Mouse (Mus musculus) lung, embryonic 16.5 days (tissue): ENCODE measurements at regions not wholly inside any gene's neighbourhood (a gene's known extent, or its start where the extent isn't known, plus 50 kb on each side); places are given as distances from the start of the nearest gene placed in this dataset.
A peak's percentile ranks its signal among the peaks of the same experiment; 100 is the strongest.

Experiments
- ATAC-seq: fragments of 200-750 bp; cut with Nextera tagmentation; 2 replicates; pipeline ENCODE4 v1.8.0; 2017; ENCODE audit warnings: low read depth, mild to moderate bottlenecking, moderate library complexity
- H3K27ac ChIP-seq: fragments of 300-500 bp; sonication (generic); 2 replicates; pipeline ENCODE4 v1.5.1; 2014; ENCODE audit warnings: mild to moderate bottlenecking, control low read depth, low read length
- H3K27me3 ChIP-seq: fragments of 300-500 bp; sonication (generic); 2 replicates; pipeline ENCODE4 v1.6.1; 2014; ENCODE audit warnings: low read depth, low read length, mixed read lengths; ENCODE audit not compliant: control insufficient read depth, insufficient read depth
- H3K36me3 ChIP-seq: fragments of 300-500 bp; sonication (generic); 2 replicates; pipeline ENCODE4 v1.6.1; 2014; ENCODE audit warnings: low read length; ENCODE audit not compliant: control insufficient read depth, insufficient read depth
- H3K4me1 ChIP-seq: fragments of 300-500 bp; sonication (generic); replicated peaks from 2 replicates; pipeline ENCODE4 v1.6.1; 2014; ENCODE audit warnings: low read length, mixed read lengths; ENCODE audit not compliant: control insufficient read depth, insufficient read depth
- H3K4me2 ChIP-seq: fragments of 300-500 bp; sonication (generic); 2 replicates; pipeline ENCODE4 v1.6.1; 2014; ENCODE audit warnings: low read depth, low read length, control low read depth
- H3K4me3 ChIP-seq: fragments of 300-500 bp; sonication (generic); 2 replicates; pipeline ENCODE4 v1.5.1; 2014; ENCODE audit warnings: mild to moderate bottlenecking, low read length, control low read depth
- H3K9ac ChIP-seq: fragments of 300-500 bp; sonication (generic); 2 replicates; pipeline ENCODE4 v1.6.1; 2014; ENCODE audit warnings: low read length, control low read depth
- H3K9me3 ChIP-seq: fragments of 300-500 bp; sonication (generic); 2 replicates; pipeline ENCODE4 v1.6.1; 2016; ENCODE audit warnings: low read length; ENCODE audit not compliant: control insufficient read depth
- WGBS: fragments of 180-500 bp; shearing (Covaris S2); extraction: QIAGEN DNeasy Blood & Tissue Kit; methylation state at CpG from one replicate; pipeline ENCODE4 v1.1.7; 2014; 5-methylcytosine and 5-hydroxymethylcytosine counted together

- Histone ChIP-seq H3K27ac (no peak overlapping the region), H3K4me2 (no peak overlapping the region), H3K9ac (no peak overlapping the region), H3K4me1 (peaks cover 9% of the 10 kb centered on the region), H3K27me3 (no peaks in the 10 kb centered on the region), H3K4me3 (no peak overlapping the region), H3K36me3 (no peaks in the 10 kb centered on the region), H3K9me3 (0 out of 2 replicates have a peak, but pooled peaks cover 4% of the 10 kb centered on the region)
- 44% methylated on average over 4 of the region's 4 CpGs for WGBS
- no peak for ATAC-seq
These were observed 445.1 kb upstream of the Smim15 start for GRCm38 (mm10) chr13:107599094-107599644.

- H3K27ac ChIP-seq, result no peak overlapping the region
- no peak overlapping the region for H3K4me2 ChIP-seq
- 33% methylated on average over 1 of the region's 1 CpGs for WGBS
- H3K4me1 ChIP-seq, result peaks cover 9% of the 10 kb centered on the region
- 0 out of 2 replicates have a peak, but pooled peaks cover under 1% of the 10 kb centered on the region for H3K9me3 ChIP-seq
- no peaks in the 10 kb centered on the region for H3K27me3 ChIP-seq
- H3K36me3 ChIP-seq, result no peaks in the 10 kb centered on the region
- no peak for ATAC-seq
- no peak overlapping the region for H3K9ac ChIP-seq
- H3K4me3 ChIP-seq, result no peak overlapping the region
These were observed 445.9 kb upstream of the Smim15 start for GRCm38 (mm10) chr13:107598391-107598790.

- Histone ChIP-seq H3K36me3 (no peaks in the 10 kb centered on the region), H3K27ac (no peak overlapping the region), H3K4me3 (no peak overlapping the region), H3K9ac (no peak overlapping the region), H3K9me3 (no peaks in the 10 kb centered on the region), H3K4me1 (peaks cover 9% of the 10 kb centered on the region), H3K4me2 (no peak overlapping the region), H3K27me3 (no peaks in the 10 kb centered on the region)
- 61% methylated on average over 2 of the region's 2 CpGs for WGBS
- ATAC-seq, result no peak
These were observed 447.0 kb upstream of the Smim15 start for GRCm38 (mm10) chr13:107597217-107597616.

GRCm38 (mm10) chr13:107596183-107596582 lies 448.1 kb upstream of the Smim15 start:
- no peak for ATAC-seq
- WGBS, result 60% methylated on average over 2 of the region's 2 CpGs
- Histone ChIP-seq H3K9ac (no peak overlapping the region), H3K27me3 (no peaks in the 10 kb centered on the region), H3K9me3 (no peaks in the 10 kb centered on the region), H3K4me3 (no peak overlapping the region), H3K4me2 (no peak overlapping the region), H3K4me1 (peaks cover 9% of the 10 kb centered on the region), H3K27ac (no peak overlapping the region), H3K36me3 (no peaks in the 10 kb centered on the region)

- no peaks in the 10 kb centered on the region for H3K27me3 ChIP-seq
- H3K9ac ChIP-seq, result no peak overlapping the region
- H3K27ac ChIP-seq, result no peak overlapping the region
- no peak overlapping the region for H3K4me3 ChIP-seq
- no peak for ATAC-seq
- 53% methylated on average over 9 of the region's 9 CpGs for WGBS
- no peak overlapping the region for H3K4me2 ChIP-seq
- H3K9me3 ChIP-seq, result no peaks in the 10 kb centered on the region
- H3K4me1 ChIP-seq, result no peaks in the 10 kb centered on the region
- no peaks in the 10 kb centered on the region for H3K36me3 ChIP-seq
These were observed 455.7 kb upstream of the Smim15 start for GRCm38 (mm10) chr13:107588399-107589002.

GRCm38 (mm10) chr13:107587678-107588077 lies 456.6 kb upstream of the Smim15 start:
- Histone ChIP-seq H3K36me3 (no peaks in the 10 kb centered on the region), H3K27ac (no peak overlapping the region), H3K4me2 (no peak overlapping the region), H3K9me3 (no peaks in the 10 kb centered on the region), H3K27me3 (no peaks in the 10 kb centered on the region), H3K4me3 (no peak overlapping the region), H3K9ac (no peak overlapping the region), H3K4me1 (no peaks in the 10 kb centered on the region)
- ATAC-seq, result no peak
- 33% methylated on average over 8 of the region's 8 CpGs for WGBS

GRCm38 (mm10) chr13:107585936-107586335 lies 458.3 kb upstream of the Smim15 start:
- no peak for ATAC-seq
- whole genome bisulfite sequencing, result 78% methylated on average over 9 of the region's 9 CpGs
- Histone ChIP-seq H3K9ac (no peak overlapping the region), H3K4me1 (no peaks in the 10 kb centered on the region), H3K9me3 (no peaks in the 10 kb centered on the region), H3K36me3 (no peaks in the 10 kb centered on the region), H3K27ac (no peak overlapping the region; the same call in 1 of the 2 replicates), H3K4me2 (no peak overlapping the region), H3K27me3 (no peaks in the 10 kb centered on the region), H3K4me3 (no peak overlapping the region)

- Histone ChIP-seq H3K27ac (0 out of 2 replicates have a peak overlapping the region, but pooled peaks have one; percentile 10), H3K4me3 (no peak overlapping the region), H3K27me3 (no peaks in the 10 kb centered on the region), H3K36me3 (no peaks in the 10 kb centered on the region), H3K4me1 (no peaks in the 10 kb centered on the region), H3K9me3 (no peaks in the 10 kb centered on the region), H3K9ac (no peak overlapping the region), H3K4me2 (no peak overlapping the region)
- ATAC-seq, result no peak
- WGBS, result 19% methylated on average over 4 of the region's 4 CpGs
These were observed 458.9 kb upstream of the Smim15 start for GRCm38 (mm10) chr13:107585353-107585752.

- no peaks in the 10 kb centered on the region for H3K36me3 ChIP-seq
- H3K4me3 ChIP-seq, result no peak overlapping the region
- H3K9me3 ChIP-seq, result no peaks in the 10 kb centered on the region
- H3K27me3 ChIP-seq, result no peaks in the 10 kb centered on the region
- H3K9ac ChIP-seq, result no peak overlapping the region
- no peak for ATAC-seq
- peaks cover 3% of the 10 kb centered on the region; the same call in 1 of the 2 replicates for H3K4me1 ChIP-seq
- WGBS, result 87% methylated on average over 6 of the region's 6 CpGs
- H3K27ac ChIP-seq, result no peak overlapping the region
- H3K4me2 ChIP-seq, result no peak overlapping the region
These were observed 465.3 kb upstream of the Smim15 start for GRCm38 (mm10) chr13:107578968-107579367.
